Mouse (Mus musculus): Measurements from ENCODE around the gene Aatk.

DNA sequence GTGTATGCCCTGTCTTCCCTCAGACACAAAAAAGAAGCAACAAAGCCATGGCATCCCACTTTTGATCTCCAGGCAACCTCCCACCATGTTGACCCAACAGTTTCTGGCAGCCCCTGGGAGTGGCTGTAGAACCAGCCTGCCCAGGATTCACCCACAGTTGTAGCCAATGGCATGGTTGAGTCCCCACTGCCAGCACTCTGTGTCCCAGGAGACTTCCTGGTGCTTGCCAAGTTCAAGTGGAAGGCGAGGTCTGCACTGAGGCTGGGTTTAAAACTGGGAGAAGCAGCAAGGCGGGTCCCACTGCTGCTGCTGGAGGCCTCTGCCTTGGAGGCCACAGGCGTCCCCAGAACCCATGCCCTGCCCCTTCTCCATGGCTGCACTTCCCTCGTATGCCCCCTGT, 73.2 kb downstream of the Aatk start:
- TF ChIP-seq CTCF (IDR thresholded peaks at IDR 0.05; ENCODE audit: low read depth, low read length) (no peak), GATA1 (IDR thresholded peaks at IDR 0.05; ENCODE audit: borderline replicate concordance, low read length) (no peak), TAL1 (conservative IDR thresholded peaks at IDR 0.05; ENCODE audit: low read depth, low read length) (no peak), GATA2 (IDR thresholded peaks at IDR 0.05; ENCODE audit: borderline replicate concordance, low read depth, low read length) (no peak), POLR2AphosphoS5 (IDR thresholded peaks at IDR 0.05; ENCODE audit: insufficient replicate concordance, low read depth, low read length) (no peak)

Measured in G1E (cell line).